Mouse (Mus musculus) MEL (cell line): ENCODE data around the gene Mxra8.

Experiments
- CTCF ChIP-seq, 3 experiments: IDR thresholded peaks in 2 of 3; conservative IDR thresholded peaks in 1 of 3; 2 replicates each; pipeline ENCODE4 v1.5.1; 2011 to 2012; ENCODE audit warnings: low read length in 3 of 3, low read depth in 2 of 3, mild to moderate bottlenecking in 2 of 3, improper control_type of control experiment in 1 of 3, inconsistent platforms in 1 of 3, mixed read lengths in 1 of 3, moderate library complexity in 1 of 3; ENCODE audit not compliant: control insufficient read depth in 1 of 3, insufficient read depth in 1 of 3, poor library complexity in 1 of 3, severe bottlenecking in 1 of 3
- POLR2A ChIP-seq, 2 experiments: IDR thresholded peaks; 2 replicates each; pipeline ENCODE4 v1.6.1; 2011 to 2012; ENCODE audit warnings: low read length in 2 of 2, mild to moderate bottlenecking in 2 of 2, control low read depth in 1 of 2, improper control_type of control experiment in 1 of 2, low read depth in 1 of 2, moderate library complexity in 1 of 2; ENCODE audit not compliant: control insufficient read depth in 1 of 2, insufficient read depth in 1 of 2, poor library complexity in 1 of 2
- SIN3A ChIP-seq: IDR thresholded peaks from 2 replicates; pipeline ENCODE4 v1.6.1; 2012; ENCODE audit warnings: low read length, improper control_type of control experiment, inconsistent platforms
- TBP ChIP-seq: IDR thresholded peaks from 2 replicates; pipeline ENCODE4 v1.8.0; 2011; ENCODE audit warnings: low read depth, low read length, improper control_type of control experiment
- USF2 ChIP-seq, 2 experiments: IDR thresholded peaks; 2 replicates each; pipeline ENCODE4 v1.6.1; 2011 to 2012; ENCODE audit warnings: improper control_type of control experiment in 2 of 2, low read length in 2 of 2, borderline replicate concordance in 1 of 2, inconsistent platforms in 1 of 2, low read depth in 1 of 2, mild to moderate bottlenecking in 1 of 2; ENCODE audit not compliant: insufficient read depth in 1 of 2

- no peak for TF ChIP-seq TBP
- peak; percentile 96 for TF ChIP-seq SIN3A
- no peak for TF ChIP-seq CTCF (IDR thresholded peaks at IDR 0.05 in 2 of 3, conservative IDR thresholded peaks at IDR 0.05 in 1 of 3; ENCODE audit: control insufficient read depth in 1 of 3, insufficient read depth in 1 of 3, low read depth in 2 of 3, low read length in 3 of 3, poor library complexity in 1 of 3, severe bottlenecking in 1 of 3)
- TF ChIP-seq POLR2A (IDR thresholded peaks at IDR 0.05; ENCODE audit: control insufficient read depth in 1 of 2, insufficient read depth in 1 of 2, low read depth in 1 of 2, low read length in 2 of 2, poor library complexity in 1 of 2) = peak; percentile 72 to 74; a peak in 3 of 4 replicates
- TF ChIP-seq USF2 (IDR thresholded peaks at IDR 0.05; ENCODE audit: borderline replicate concordance in 1 of 2, insufficient read depth in 1 of 2, low read depth in 1 of 2, low read length in 2 of 2) = no peak
These were observed 52.1 kb downstream of the Mxra8 start, which contains the start of the genes Pusl1 and Acap3 for GRCm38 (mm10) chr4:155891551-155892001.
